Mouse (Mus musculus) spleen, adult 2 months (tissue): ENCODE measurements at regions not wholly inside any gene's neighbourhood (a gene's known extent, or its start where the extent isn't known, plus 50 kb on each side); places are given as distances from the start of the nearest gene placed in this dataset.
"Not testable (repeated sequence)": the region's sequence is repeated elsewhere in the genome, so short reads cannot be mapped to it uniquely, and the experiment has no call there.

Source experiments
- DNase-seq, 2 experiments: peaks; one replicate each; pipeline versions ENCODE4 v3.0.0 to v3.0.0-alpha.2; 2012 to 2021; ENCODE audit warnings: low spot score in 2 of 2, low read depth in 1 of 2
- H3K27ac ChIP-seq: fragments of 200-500 bp; 2 replicates; pipeline ENCODE4 v1.5.1; 2012; ENCODE audit warnings: low read length, inconsistent platforms; ENCODE audit not compliant: insufficient read depth
- H3K27me3 ChIP-seq: fragments of 200-500 bp; 2 replicates; pipeline ENCODE4 v1.6.1; 2012; ENCODE audit warnings: mild to moderate bottlenecking, moderate library complexity, low read length, inconsistent platforms; ENCODE audit not compliant: control insufficient read depth, insufficient read depth
- H3K36me3 ChIP-seq: fragments of 200-500 bp; 2 replicates; pipeline ENCODE4 v1.6.1; 2012; ENCODE audit warnings: mild to moderate bottlenecking, low read length, inconsistent platforms; ENCODE audit not compliant: control insufficient read depth, insufficient read depth
- H3K4me1 ChIP-seq: fragments of 200-500 bp; 2 replicates; pipeline ENCODE4 v1.6.1; 2011; ENCODE audit warnings: inconsistent platforms; ENCODE audit not compliant: control insufficient read depth, insufficient read depth, insufficient read length
- H3K4me3 ChIP-seq: fragments of 200-500 bp; 2 replicates; pipeline ENCODE4 v1.5.1; 2011; ENCODE audit warnings: mild to moderate bottlenecking, inconsistent platforms; ENCODE audit not compliant: insufficient read depth, insufficient read length; ENCODE audit errors: extremely low read depth
- CTCF ChIP-seq: fragments of 200-500 bp; IDR thresholded peaks from 2 replicates; pipeline ENCODE4 v1.5.1; 2011; ENCODE audit warnings: mild to moderate bottlenecking, inconsistent platforms; ENCODE audit not compliant: insufficient read depth, insufficient read length, insufficient replicate concordance; ENCODE audit errors: extremely low read depth
- POLR2A ChIP-seq: fragments of 200-500 bp; IDR thresholded peaks from 2 replicates; pipeline ENCODE4 v1.6.1; 2011; ENCODE audit warnings: low read depth, low read length, inconsistent platforms
- WGBS: fragments of 180-500 bp; shearing (Covaris S2); methylation state at CpG from one replicate; pipeline ENCODE4 v1.1.7; 2018; 5-methylcytosine and 5-hydroxymethylcytosine counted together

DNA sequence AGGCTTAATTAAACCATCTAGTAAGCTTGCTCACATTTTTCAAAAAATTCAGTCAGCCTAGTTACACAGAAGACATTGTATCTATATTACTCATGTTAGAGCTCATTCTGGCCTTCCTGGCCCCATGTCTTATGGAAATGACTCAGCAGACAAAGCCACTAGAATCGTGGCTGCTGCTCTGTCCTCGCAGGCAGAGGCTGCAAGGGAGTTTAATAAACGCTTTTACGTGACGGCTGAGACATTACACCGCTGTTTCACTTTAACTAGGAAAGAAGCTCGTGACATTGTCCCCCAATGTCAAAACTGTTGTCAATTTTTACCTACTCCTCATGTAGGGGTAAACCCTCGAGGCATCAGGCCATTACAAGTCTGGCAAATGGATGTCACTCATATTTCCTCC, 132.5 kb upstream of the Tacstd2 start:
- H3K36me3 ChIP-seq, H3K27me3 ChIP-seq, H3K27ac ChIP-seq, H3K4me1 ChIP-seq, DNase-seq, H3K4me3 ChIP-seq: not testable (repeated sequence)
- 72% methylated on average over 8 of the region's 8 CpGs for WGBS

DNA sequence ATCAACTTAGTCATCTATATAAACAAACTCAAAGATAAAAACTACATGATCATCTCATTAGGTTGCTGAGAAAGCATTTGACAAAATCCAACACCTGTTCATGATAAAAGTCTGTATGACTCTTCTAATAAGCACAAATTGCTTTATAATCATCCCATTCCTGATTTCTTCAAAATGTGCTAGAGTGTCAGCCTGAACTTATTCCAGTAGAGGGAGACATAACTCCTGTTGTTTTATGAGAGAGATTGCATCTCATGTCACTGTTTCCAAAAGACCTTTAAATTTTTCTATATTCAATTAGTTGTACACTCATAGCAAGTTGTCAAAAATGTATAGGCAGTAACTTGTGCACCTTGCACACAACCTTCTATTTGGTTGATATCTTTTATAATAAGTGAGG, 96.0 kb upstream of the Tacstd2 start:
- Histone ChIP-seq H3K36me3 (no peaks in the 10 kb centered on the region), H3K4me1 (no peaks in the 10 kb centered on the region), H3K27me3 (no peaks in the 10 kb centered on the region), H3K4me3 (no peak overlapping the region), H3K27ac (no peak overlapping the region)
- DNase-seq = no peak
- TF ChIP-seq CTCF = no peak
- no peak for TF ChIP-seq POLR2A

DNA sequence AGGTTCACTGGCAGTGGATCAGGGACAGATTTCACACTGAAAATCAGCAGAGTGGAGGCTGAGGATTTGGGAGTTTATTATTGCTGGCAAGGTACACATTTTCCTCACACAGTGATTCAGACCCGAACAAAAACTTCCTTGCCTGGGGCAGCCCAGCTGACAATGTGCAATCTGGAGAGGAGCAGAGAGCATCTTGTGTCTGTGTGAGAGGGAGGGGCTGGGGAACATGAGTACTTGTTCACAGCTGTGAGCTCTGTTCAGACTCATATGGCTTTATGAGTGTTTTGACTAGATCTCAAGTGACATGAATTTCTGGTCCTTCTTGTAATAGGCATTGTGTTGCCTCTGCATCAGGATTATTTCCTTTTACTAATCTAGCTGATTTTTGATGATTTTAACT, 74.8 kb upstream of the Tacstd2 start:
- H3K4me1 ChIP-seq = no peaks in the 10 kb centered on the region; the same call in 1 of the 2 replicates
- H3K4me3 ChIP-seq = no peak overlapping the region
- H3K27me3 ChIP-seq = no peaks in the 10 kb centered on the region
- no peaks in the 10 kb centered on the region for H3K36me3 ChIP-seq
- H3K27ac ChIP-seq = no peak overlapping the region
- WGBS = 47% methylated on average over 1 of the region's 1 CpGs
- no peak for TF ChIP-seq CTCF
- TF ChIP-seq POLR2A = no peak
- DNase-seq = no peak

DNA sequence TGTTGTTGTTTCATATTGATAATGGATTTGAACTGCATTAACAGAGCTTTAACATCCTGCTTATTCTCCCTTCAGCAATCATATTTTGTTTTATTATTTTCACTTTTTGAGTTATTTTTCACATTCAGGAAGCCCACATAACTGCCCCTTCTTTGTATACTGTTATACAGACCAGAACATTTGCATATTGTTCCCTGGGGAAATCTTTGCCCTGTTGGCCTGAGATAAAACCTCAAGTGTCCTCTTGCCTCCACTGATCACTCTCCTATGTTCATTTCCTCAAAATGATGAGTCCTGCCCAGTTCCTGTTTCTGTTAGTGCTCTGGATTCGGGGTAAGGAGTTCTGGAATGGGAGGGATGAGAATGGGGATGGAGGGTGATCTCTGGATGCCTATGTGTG, 73.9 kb upstream of the Tacstd2 start:
- not testable (repeated sequence) for H3K27ac ChIP-seq, H3K4me3 ChIP-seq
- 6% methylated on average over 1 of the region's 1 CpGs for WGBS

More for the DNA sequence above, 73.9 kb upstream of the Tacstd2 start:
- H3K27me3 ChIP-seq, H3K36me3 ChIP-seq, H3K4me1 ChIP-seq, DNase-seq: not testable (repeated sequence)
